Mouse (Mus musculus) layer of hippocampus, postnatal 10 days (tissue): ENCODE measurements at regions not wholly inside any gene's neighbourhood (a gene's known extent, or its start where the extent isn't known, plus 50 kb on each side); places are given as distances from the start of the nearest gene placed in this dataset.

Source experiments
- microRNA-seq, 2 experiments: library from miRNA; unstranded; fragments of <30 nt; microRNA quantifications; one replicate each; pipeline ENCODE4 v1.2.0; 2021

Small RNA genes in the stretch of these regions (microRNA-seq; reads per million reads assigned to microRNA genes)
- gene Gm44326 (0 reads per million in 2 experiments), gene Mir5099 (76.3 to 96.7 reads per million in 2 experiments)
